Mouse (Mus musculus): ENCODE measurements around the gene Galnt11. TPM values are rescaled to one million over a fixed set of nuclear protein-coding genes. Genes with fewer than 3 reads are reported as not detected.
"Not testable (repeated sequence)": the region's sequence is repeated elsewhere in the genome, so short reads cannot be mapped to it uniquely, and the experiment has no call there.

The Galnt11 gene
- polyA plus RNA-seq, 1 experiment from 2014 or later, result 10.7 TPM

GRCm38 (mm10) chr5:25213216-25213615 lies 8.5 kb upstream of the Galnt11 start:
- H3K27me3 ChIP-seq; H3K4me1 ChIP-seq (replicated peaks); H3K9ac ChIP-seq; H3K27ac ChIP-seq (replicated peaks); H3K4me2 ChIP-seq; H3K9me3 ChIP-seq (replicated peaks); ATAC-seq (ENCODE audit: insufficient read depth); H3K36me3 ChIP-seq (replicated peaks); H3K4me3 ChIP-seq (replicated peaks): not testable (repeated sequence)

- WGBS (ENCODE audit: insufficient replicate concordance), result 59% methylated on average over 6 of the region's 6 CpGs
- H3K4me3 ChIP-seq (replicated peaks), result no peak overlapping the region
- H3K36me3 ChIP-seq (replicated peaks), result no peaks in the 10 kb centered on the region
- no peaks in the 10 kb centered on the region for H3K4me1 ChIP-seq (replicated peaks)
- no peak for ATAC-seq (ENCODE audit: insufficient read depth)
- H3K9ac ChIP-seq, result no peak overlapping the region
- no peaks in the 10 kb centered on the region for H3K9me3 ChIP-seq (replicated peaks)
- no peak overlapping the region for H3K4me2 ChIP-seq
- no peak overlapping the region for H3K27ac ChIP-seq (replicated peaks)
- H3K27me3 ChIP-seq, result no peaks in the 10 kb centered on the region
Measured at GRCm38 (mm10) chr5:25215006-25215405, 6.7 kb upstream of the Galnt11 start.

GRCm38 (mm10) chr5:25222752-25223702 lies 1.3 kb downstream of the Galnt11 start, which contains the start of gene E130116L18Rik:
Gene E130116L18Rik (minus strand): TSS chr5:25223153.
- Histone ChIP-seq H3K4me1 (replicated peaks) (0 out of 2 replicates have a peak, but pooled peaks cover 4% of the 10 kb centered on the region), H3K27me3 (peaks cover 30% of the 10 kb centered on the region), H3K9me3 (replicated peaks) (no peaks in the 10 kb centered on the region), H3K4me3 (replicated peaks) (peak within 1 kb of the TSS; percentile 62), H3K4me2 (peak within 1 kb of the TSS; percentile 71), H3K9ac (peak within 1 kb of the TSS; percentile 54), H3K36me3 (replicated peaks) (no peaks in the 10 kb centered on the region), H3K27ac (replicated peaks) (peak within 1 kb of the TSS; percentile 61; the same call in 1 of the 2 replicates)
- peak; percentile 87 for ATAC-seq (ENCODE audit: insufficient read depth)
- 2% methylated on average over 72 of the region's 72 CpGs for WGBS (ENCODE audit: insufficient replicate concordance)

- H3K4me3 ChIP-seq (replicated peaks); H3K36me3 ChIP-seq (replicated peaks): not testable (repeated sequence)
Measured at GRCm38 (mm10) chr5:25224377-25224776, 2.7 kb downstream of the Galnt11 start.

GRCm38 (mm10) chr5:25243101-25243500 lies 21.4 kb downstream of the Galnt11 start:
- Histone ChIP-seq H3K4me1 (replicated peaks) (0 out of 2 replicates have a peak, but pooled peaks cover 4% of the 10 kb centered on the region), H3K9ac (no peak overlapping the region), H3K4me3 (replicated peaks) (no peak overlapping the region), H3K9me3 (replicated peaks) (no peaks in the 10 kb centered on the region), H3K27me3 (no peaks in the 10 kb centered on the region), H3K36me3 (replicated peaks) (no peaks in the 10 kb centered on the region), H3K27ac (replicated peaks) (no peak overlapping the region), H3K4me2 (no peak overlapping the region)
- WGBS (ENCODE audit: insufficient replicate concordance), result 47% methylated on average over 6 of the region's 6 CpGs
- no peak for ATAC-seq (ENCODE audit: insufficient read depth)

More at GRCm38 (mm10) chr5:25224377-25224776, 2.7 kb downstream of the Galnt11 start:
- WGBS (ENCODE audit: insufficient replicate concordance), result 61% methylated on average over 1 of the region's 1 CpGs
- peaks cover 30% of the 10 kb centered on the region for H3K27me3 ChIP-seq
- ATAC-seq (ENCODE audit: insufficient read depth); H3K4me2 ChIP-seq; H3K9me3 ChIP-seq (replicated peaks); H3K4me1 ChIP-seq (replicated peaks); H3K27ac ChIP-seq (replicated peaks); H3K9ac ChIP-seq: not testable (repeated sequence)

GRCm38 (mm10) chr5:25245806-25246472 lies 24.2 kb downstream of the Galnt11 start:
- Histone ChIP-seq H3K4me3 (replicated peaks) (no peak overlapping the region), H3K9ac (no peak overlapping the region), H3K4me2 (no peak overlapping the region), H3K27ac (replicated peaks) (no peak overlapping the region), H3K9me3 (replicated peaks) (no peaks in the 10 kb centered on the region), H3K27me3 (no peaks in the 10 kb centered on the region), H3K4me1 (replicated peaks) (0 out of 2 replicates have a peak, but pooled peaks cover 4% of the 10 kb centered on the region), H3K36me3 (replicated peaks) (peaks cover 3% of the 10 kb centered on the region; the same call in 1 of the 2 replicates)
- ATAC-seq (ENCODE audit: insufficient read depth), result no peak
- 66% methylated on average over 10 of the region's 10 CpGs for whole genome bisulfite sequencing (ENCODE audit: insufficient replicate concordance)

- H3K27me3 ChIP-seq, result no peaks in the 10 kb centered on the region
- H3K27ac ChIP-seq (replicated peaks), result no peak overlapping the region; the same call in 1 of the 2 replicates
- no peaks in the 10 kb centered on the region for H3K9me3 ChIP-seq (replicated peaks)
- H3K9ac ChIP-seq, result no peak overlapping the region
- WGBS (ENCODE audit: insufficient replicate concordance), result 32% methylated on average over 1 of the region's 1 CpGs
- H3K4me3 ChIP-seq (replicated peaks), result no peak overlapping the region
- no peak for ATAC-seq (ENCODE audit: insufficient read depth)
- H3K4me1 ChIP-seq (replicated peaks), result 0 out of 2 replicates have a peak, but pooled peaks cover 4% of the 10 kb centered on the region
- H3K4me2 ChIP-seq, result no peak overlapping the region
- H3K36me3 ChIP-seq (replicated peaks), result peaks cover 3% of the 10 kb centered on the region; the same call in 1 of the 2 replicates
Measured at GRCm38 (mm10) chr5:25246473-25246865, 24.8 kb downstream of the Galnt11 start.

GRCm38 (mm10) chr5:25247036-25247435 lies 25.3 kb downstream of the Galnt11 start:
- WGBS (ENCODE audit: insufficient replicate concordance), result 58% methylated on average over 3 of the region's 3 CpGs
- Histone ChIP-seq H3K27me3 (no peaks in the 10 kb centered on the region), H3K9me3 (replicated peaks) (no peaks in the 10 kb centered on the region), H3K9ac (no peak overlapping the region), H3K27ac (replicated peaks) (peak overlapping the region; percentile 66), H3K4me3 (replicated peaks) (no peak overlapping the region), H3K36me3 (replicated peaks) (peaks cover 3% of the 10 kb centered on the region; the same call in 1 of the 2 replicates), H3K4me2 (no peak overlapping the region), H3K4me1 (replicated peaks) (0 out of 2 replicates have a peak, but pooled peaks cover 4% of the 10 kb centered on the region)
- ATAC-seq (ENCODE audit: insufficient read depth), result no peak

GRCm38 (mm10) chr5:25252423-25252822 lies 30.7 kb downstream of the Galnt11 start:
- Histone ChIP-seq H3K9me3 (replicated peaks) (no peaks in the 10 kb centered on the region), H3K9ac (no peak overlapping the region), H3K27me3 (no peaks in the 10 kb centered on the region), H3K4me2 (no peak overlapping the region), H3K27ac (replicated peaks) (peak overlapping the region; percentile 63), H3K4me3 (replicated peaks) (no peak overlapping the region), H3K4me1 (replicated peaks) (0 out of 2 replicates have a peak, but pooled peaks cover 6% of the 10 kb centered on the region), H3K36me3 (replicated peaks) (peaks cover 3% of the 10 kb centered on the region)
- WGBS (ENCODE audit: insufficient replicate concordance), result 46% methylated on average over 2 of the region's 2 CpGs
- peak; percentile 56 for ATAC-seq (ENCODE audit: insufficient read depth)

- Histone ChIP-seq H3K27me3 (no peaks in the 10 kb centered on the region), H3K9me3 (replicated peaks) (no peaks in the 10 kb centered on the region), H3K4me3 (replicated peaks) (no peak overlapping the region), H3K4me2 (no peak overlapping the region), H3K27ac (replicated peaks) (no peak overlapping the region), H3K9ac (no peak overlapping the region), H3K4me1 (replicated peaks) (0 out of 2 replicates have a peak, but pooled peaks cover 6% of the 10 kb centered on the region), H3K36me3 (replicated peaks) (peaks cover 3% of the 10 kb centered on the region)
- 68% methylated on average over 8 of the region's 8 CpGs for WGBS (ENCODE audit: insufficient replicate concordance)
- peak; percentile 22; the same call in 1 of the 2 replicates for ATAC-seq (ENCODE audit: insufficient read depth)
Measured at GRCm38 (mm10) chr5:25252825-25253544, 31.3 kb downstream of the Galnt11 start.
